20 mouse cellular contexts compared by ENCODE assay signal in the genomic region with DNA sequence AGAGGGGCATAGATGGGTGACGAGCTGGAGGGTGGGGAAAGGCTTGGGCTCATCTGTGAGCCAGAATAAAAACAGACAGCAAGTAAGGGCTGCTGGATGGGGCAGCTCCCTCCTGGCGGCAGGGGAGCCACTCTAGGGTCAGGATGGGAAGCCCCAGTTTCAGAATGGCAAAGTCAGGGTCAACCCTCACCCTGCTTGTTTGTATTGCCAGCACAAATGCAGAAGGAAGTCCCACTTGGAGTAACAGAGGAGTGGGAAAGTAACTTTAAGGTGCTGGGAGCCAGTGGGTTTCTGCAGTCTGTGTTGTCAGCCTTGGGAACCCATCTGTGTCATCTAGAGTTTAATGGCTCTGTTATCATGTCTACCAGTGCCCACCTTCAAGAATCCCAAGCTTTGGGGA.
DNase-seq lines count a peak whose midpoint lies in the region.
"Had no signal": no experiment of that assay in that cellular context is flagged by ENCODE, and none has a peak within 500 bp of the region (broad histone marks: within the 10 kb centered on the region; RNA-seq: fewer than 3 reads in every experiment).

No protein-coding gene starts in this region.

- no peak overlapping the region for H3K27ac ChIP-seq in heart, embryonic 10.5 days

- no peak overlapping the region for H3K4me3 ChIP-seq in heart, embryonic 10.5 days

- H3K36me3 ChIP-seq in heart, embryonic 10.5 days, result no peaks in the 10 kb centered on the region

- H3K9me3 ChIP-seq in heart, embryonic 10.5 days, result no peaks in the 10 kb centered on the region
- H3K9me3 ChIP-seq: G1E had no signal

- no peaks in the 10 kb centered on the region for H3K27me3 ChIP-seq in heart, embryonic 10.5 days (ENCODE audit: insufficient read depth, poor library complexity, severe bottlenecking)
- H3K27me3 ChIP-seq: CH12.LX, Patski had no signal

- 69% methylated on average over 2 of the region's 2 CpGs for WGBS in heart, embryonic 10.5 days

- H3K4me1 ChIP-seq in heart, embryonic 10.5 days, result no peaks in the 10 kb centered on the region

- intact Hi-C loops in heart, postnatal 36 days (cut with DNase I), result no loop called here

- peak; percentile 77 for DNase-seq in heart, adult 11 months
- no peak for DNase-seq in heart, postnatal 36 days
- DNase-seq in heart, embryonic 10.5 days (ENCODE audit: low spot score), result peak; percentile 52
- DNase-seq in heart, adult 9 months (ENCODE audit: low spot score in 2 of 2), result no peak
- DNase-seq in thymus, postnatal 4 days, result peak; percentile 3
- no peak for DNase-seq in thymus, postnatal 10 days (ENCODE audit: low spot score in 2 of 2)
- peak; percentile 6 for DNase-seq in urinary bladder, adult 2 months (ENCODE audit: low spot score)
- DNase-seq in urinary bladder, postnatal 10 days (ENCODE audit: low spot score), result no peak
- DNase-seq: adrenal gland, adult 2 months; adrenal gland, adult 8-10 months; adrenal gland, postnatal 10 days; adrenal gland, postnatal 14 days; adrenal gland, postnatal 25 days; adrenal gland, postnatal 36 days; B cell, adult 2 months; cerebellum, adult 11 months; cerebellum, adult 11-12 months had no signal

Comparison
In these comparisons a context has a peak if more than half of its experiments do, and no peak if none do; other contexts are left out.
1. DNase-seq: peak in heart, adult 11 months (single experiment), heart, embryonic 10.5 days (single experiment), thymus, postnatal 4 days (single experiment) and urinary bladder, adult 2 months (single experiment); none in heart, postnatal 36 days (0 of 2), heart, adult 9 months (0 of 2), thymus, postnatal 10 days (0 of 2) and urinary bladder, postnatal 10 days (single experiment).